Mouse (Mus musculus) forelimb bud, embryonic 11.5 days (tissue): Measurements from ENCODE around the gene Hist1h1b.
"Not testable (repeated sequence)": the region's sequence is repeated elsewhere in the genome, so short reads cannot be mapped to it uniquely, and the experiment has no call there.

Source experiments
- DNase-seq: peaks from one replicate; pipeline ENCODE4 v3.0.0-alpha.2; 2012; ENCODE audit warnings: low read depth, low spot score

Hist1h1b gene

DNA sequence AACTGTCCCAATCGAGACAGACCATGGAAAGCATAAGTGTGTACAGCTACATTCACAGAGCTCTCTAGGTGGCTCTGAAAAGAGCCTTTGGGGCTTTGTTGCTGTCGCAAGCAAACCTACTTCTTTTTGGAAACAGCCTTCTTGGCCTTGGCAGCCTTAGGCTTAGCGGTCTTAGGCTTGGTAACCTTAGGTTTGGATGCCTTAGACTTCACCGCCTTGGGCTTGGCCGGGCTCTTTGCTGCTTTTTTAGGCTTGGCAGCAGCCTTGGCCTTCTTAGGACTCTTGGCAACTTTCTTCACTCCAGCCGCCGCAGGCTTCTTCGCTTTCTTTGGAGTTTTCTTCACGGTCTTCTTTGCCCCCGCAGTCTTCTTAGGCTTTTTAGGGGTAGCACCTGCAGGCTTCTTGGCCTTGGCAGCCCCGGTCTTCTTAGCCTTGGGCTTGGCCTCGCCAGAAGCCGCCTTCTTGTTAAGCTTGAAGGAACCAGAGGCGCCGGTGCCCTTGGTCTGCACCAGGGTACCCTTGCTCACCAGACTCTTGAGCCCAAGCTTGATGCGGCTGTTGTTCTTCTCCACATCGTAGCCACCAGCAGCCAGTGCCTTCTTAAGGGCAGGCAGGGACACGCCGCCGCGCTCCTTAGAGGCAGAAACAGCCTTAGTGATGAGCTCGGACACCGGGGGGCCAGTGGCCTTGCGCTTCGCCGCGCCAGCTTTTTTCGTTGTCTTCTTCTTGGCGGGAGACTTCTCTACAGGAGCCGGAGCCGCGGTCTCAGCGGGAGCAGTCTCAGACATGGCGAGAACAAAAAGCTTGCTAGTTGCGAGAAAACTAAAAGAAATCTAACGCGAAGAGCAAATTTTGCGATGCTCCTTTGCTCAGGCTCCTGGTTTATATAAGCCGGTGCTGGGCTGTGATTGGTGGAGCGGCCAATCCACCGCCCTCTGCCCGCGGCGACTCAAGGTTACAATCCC lies at the start of gene Hist1h1b:
TSS of gene Hist1h1b (minus strand) at position 859 of the 965 bp plus-strand sequence.
- DNase-seq: peak; percentile 86

DNA sequence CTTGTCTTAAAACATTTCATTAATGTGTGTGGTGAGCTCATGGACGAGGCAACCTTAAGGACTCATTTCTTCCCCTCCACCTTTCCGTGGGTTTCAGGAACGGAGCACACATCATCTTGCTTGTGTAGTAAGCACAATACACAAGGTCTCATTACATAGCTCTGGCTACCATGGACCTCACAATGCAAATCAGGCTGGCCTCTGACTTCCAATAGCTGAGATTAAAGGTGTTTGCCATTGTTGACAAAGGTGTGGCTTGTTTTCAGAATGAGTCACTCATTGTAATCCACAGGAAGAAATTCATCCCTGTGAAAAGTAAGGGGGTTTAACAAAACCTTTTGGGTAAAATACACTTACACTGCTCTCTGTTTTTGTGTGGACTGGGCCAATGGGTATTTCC lies 48.1 kb upstream of the Hist1h1b start:
- no peak for DNase-seq

DNA sequence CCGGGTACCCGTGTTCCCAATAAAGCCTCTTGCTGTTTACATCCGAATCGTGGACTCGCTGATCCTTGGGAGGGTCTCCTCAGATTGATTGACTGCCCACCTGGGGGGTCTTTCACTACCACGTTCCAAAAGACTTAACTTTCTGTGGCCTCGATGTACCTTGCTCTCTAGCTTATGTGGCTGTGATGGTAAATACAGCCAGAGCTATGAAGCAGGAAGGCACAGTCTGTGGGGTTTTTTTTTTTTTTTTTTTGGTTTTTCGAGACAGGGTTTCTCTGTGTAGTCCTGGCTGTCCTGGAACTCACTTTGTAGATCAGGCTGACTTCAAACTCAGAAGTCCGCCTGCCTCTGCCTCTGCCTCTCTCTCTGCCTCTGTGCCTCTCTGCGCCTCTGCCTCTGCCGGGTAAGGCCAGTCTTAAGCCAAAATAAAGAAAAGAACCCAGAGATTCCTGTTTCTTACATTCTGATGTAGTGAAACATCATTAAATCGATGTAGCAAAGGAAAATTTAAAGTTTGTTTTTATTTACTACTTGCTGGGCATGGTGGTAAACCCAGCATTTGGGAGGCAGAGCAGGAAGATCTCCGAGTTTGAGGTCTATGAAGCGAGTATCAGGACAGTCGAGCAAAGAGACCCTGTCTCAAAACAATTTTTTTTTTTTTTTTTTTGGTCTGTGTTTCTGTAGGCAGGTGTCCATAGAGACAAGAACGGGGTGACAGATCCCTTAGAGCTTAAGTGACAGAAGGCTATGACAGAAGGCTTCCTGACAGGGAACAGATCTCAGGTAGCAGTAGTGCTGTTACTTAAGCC lies 39.9 kb upstream of the Hist1h1b start:
- DNase-seq: not testable (repeated sequence)

GRCm38 (mm10) chr13:21812092-21812491 lies 31.7 kb upstream of the Hist1h1b start:
- DNase-seq: not testable (repeated sequence)

- not testable (repeated sequence) for DNase-seq
Observed at GRCm38 (mm10) chr13:21811539-21811938, 31.1 kb upstream of the Hist1h1b start, which contains the start of gene Hist1h4m. Gene Hist1h4m (plus strand): TSS chr13:21811746.

- not testable (repeated sequence) for DNase-seq
Observed at GRCm38 (mm10) chr13:21811074-21811473, 30.6 kb upstream of the Hist1h1b start.

DNA sequence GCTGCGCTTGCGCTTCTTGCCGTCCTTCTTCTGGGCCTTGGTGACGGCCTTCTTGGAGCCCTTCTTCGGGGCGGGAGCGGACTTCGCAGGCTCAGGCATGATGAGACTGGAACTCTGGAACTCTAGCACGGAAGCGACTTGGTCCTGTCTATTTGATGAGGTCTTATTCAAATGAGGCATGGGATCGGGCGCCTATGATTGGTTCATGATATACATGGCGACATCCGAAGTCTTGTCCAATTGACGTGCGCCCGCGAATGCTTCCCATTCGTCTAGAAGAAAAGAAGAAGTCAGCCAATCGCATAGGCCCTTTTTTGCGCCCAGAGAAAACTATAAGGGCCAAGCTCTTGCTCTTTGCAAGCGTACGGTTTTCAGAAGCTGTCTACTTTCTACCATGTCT lies 29.6 kb upstream of the Hist1h1b start, which contains the start of the genes Hist1h2bq and Hist1h2ao:
TSS of gene Hist1h2bq (minus strand) at position 125 of the 400 bp plus-strand sequence.
TSS of gene Hist1h2ao (plus strand) at position 393 of the 400 bp plus-strand sequence.
- not testable (repeated sequence) for DNase-seq

GRCm38 (mm10) chr13:21803058-21803457 lies 22.6 kb upstream of the Hist1h1b start:
- DNase-seq: not testable (repeated sequence)

GRCm38 (mm10) chr13:21797163-21797562 lies 16.7 kb upstream of the Hist1h1b start:
- DNase-seq: not testable (repeated sequence)

DNA sequence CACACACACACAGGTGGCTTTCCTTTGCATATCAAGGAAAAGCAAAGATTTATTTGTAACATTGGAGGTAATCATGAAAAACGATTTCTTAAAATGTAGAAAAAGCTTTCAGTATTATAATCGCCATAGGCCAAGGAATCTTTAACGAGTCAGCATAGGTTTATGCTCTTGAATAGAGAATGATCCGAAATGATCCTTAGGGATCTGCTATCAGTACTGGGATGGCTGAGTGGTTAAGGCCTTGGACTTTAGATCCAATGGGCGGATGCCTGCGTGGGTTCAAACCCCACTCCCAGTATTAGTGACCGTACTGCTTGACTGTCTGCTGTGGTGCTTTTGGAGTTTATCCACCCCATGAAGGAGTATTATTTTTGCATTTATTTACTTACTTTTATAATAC lies 15.2 kb upstream of the Hist1h1b start:
- DNase-seq: no peak

DNA sequence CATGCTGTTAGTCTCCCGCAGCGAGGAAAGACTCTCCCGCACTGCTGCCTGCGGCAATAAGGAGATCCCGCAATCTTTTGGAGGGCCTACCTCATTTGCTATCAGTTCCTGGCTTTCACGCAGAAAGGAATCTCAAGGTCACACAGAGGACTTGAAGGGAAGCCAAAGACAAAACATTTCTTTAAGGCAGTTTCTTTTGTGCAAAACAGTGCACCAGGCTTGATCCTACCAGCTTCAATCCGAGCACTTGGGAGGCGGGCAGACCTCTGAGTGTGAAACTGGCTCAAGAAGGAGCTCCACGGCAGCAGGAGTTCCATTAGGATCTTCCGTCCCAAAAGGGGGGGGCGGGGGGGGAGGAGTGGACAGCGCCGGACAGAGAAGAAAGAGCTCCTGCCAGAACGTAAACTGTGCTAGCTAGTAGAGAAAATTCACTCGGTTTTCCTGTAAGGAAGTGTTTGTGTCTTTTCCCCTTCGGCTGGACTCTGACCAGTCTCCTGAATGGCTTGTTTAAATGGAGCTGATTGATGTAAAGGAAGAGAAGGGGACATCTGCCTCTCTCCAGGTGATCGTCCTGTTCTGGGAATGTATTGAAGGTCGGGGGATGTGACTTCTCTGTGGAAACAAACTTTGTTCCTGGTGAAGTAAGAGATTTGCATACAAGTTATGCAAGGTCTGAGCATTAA lies 10.3 kb upstream of the Hist1h1b start:
- DNase-seq: no peak

GRCm38 (mm10) chr13:21789925-21790324 lies 9.5 kb upstream of the Hist1h1b start:
- no peak for DNase-seq

DNA sequence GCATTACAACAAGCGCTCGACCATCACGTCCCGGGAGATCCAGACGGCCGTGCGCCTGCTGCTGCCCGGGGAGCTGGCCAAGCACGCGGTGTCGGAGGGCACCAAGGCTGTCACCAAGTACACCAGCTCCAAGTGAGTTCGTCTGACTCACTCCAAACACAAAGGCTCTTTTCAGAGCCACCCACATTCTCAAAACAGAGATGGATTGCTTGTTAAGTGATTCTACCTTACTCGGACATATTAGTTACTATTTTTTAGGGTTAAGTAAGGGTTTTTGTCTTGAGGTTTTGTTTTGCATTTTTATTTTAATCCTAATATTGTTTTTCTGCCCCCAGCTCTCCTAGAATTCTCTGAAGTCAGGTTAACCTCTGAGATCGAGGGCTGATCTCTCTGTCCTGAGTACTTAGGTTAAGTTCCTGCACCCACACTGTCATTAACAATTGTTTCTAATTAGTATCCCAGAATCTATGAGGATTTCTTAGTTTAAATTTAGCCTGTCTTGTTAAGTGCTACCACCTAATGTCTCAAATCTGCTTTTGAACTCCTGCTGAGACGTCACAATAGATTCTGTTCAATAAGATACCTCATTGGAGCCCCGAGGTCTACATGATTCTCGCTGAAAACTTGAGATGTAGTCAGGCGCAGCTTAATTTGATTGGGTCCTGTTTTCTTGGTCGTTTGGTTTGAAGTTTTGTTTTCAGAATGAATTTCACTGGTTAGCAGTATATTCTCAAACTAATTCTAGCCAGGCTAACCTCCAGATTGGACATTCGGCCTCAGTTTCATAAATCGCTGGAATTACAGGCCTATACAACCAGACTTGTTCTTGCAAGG lies 7.6 kb upstream of the Hist1h1b start:
- DNase-seq: no peak

- peak; percentile 98 for DNase-seq
Observed at GRCm38 (mm10) chr13:21786899-21787629, 6.6 kb upstream of the Hist1h1b start, which contains the start of the genes Hist1h2an and Hist1h2bp. Gene Hist1h2an (minus strand): TSS chr13:21787218. Gene Hist1h2bp (plus strand): TSS chr13:21787461.

DNA sequence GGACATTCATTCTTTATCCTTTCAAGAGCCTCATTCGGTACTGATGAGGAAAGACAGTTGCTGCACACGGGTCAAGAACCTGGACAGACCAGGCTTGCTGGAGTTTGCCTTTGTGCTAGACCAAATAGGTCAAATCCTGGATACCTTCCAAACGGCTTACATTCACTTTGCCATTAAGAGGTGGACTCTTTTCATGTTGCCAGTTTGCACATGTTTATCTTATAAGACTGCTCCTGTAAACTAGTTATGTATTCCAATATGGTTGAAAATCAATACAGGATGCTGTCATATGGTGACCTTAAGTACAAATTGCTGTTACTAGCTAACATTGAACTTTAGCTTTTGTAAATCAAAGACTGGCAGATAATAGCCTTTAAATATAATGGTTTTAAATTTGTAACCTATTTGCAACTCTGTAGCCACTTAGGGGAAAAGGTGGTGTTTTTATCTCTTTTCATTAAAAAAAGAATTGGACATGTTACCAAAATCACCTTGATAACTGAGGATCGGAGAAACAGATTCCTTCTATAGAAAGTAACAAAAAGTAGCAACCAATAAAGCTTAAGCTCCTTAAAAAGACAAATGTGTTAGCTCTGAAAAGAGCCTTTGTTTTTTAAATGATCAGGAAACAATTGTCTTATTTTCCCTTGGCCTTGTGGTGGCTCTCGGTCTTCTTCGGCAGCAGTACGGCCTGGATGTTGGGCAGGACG lies 5.9 kb upstream of the Hist1h1b start:
- peak; percentile 61 for DNase-seq

DNA sequence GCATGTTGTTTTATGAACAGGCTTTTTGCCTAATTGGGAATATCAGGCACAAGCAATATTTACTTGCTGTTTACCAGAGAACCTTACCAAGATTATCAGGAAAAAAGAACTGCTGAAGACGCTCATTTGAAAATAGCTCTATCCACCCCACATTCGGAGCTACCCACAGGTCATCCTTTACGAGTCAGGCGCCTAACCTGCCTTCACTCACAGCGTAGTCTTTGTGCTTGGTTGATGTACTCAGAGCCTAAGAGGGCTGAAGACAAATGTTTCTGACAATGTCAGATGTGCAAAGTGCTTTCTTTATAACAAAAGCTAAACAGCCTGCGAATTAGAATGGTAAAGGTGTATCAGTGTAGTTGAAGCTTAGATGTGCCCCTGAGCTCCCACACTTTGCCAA lies 3.9 kb upstream of the Hist1h1b start:
- DNase-seq: no peak

GRCm38 (mm10) chr13:21783734-21784161 lies 3.3 kb upstream of the Hist1h1b start:
- DNase-seq: no peak

DNA sequence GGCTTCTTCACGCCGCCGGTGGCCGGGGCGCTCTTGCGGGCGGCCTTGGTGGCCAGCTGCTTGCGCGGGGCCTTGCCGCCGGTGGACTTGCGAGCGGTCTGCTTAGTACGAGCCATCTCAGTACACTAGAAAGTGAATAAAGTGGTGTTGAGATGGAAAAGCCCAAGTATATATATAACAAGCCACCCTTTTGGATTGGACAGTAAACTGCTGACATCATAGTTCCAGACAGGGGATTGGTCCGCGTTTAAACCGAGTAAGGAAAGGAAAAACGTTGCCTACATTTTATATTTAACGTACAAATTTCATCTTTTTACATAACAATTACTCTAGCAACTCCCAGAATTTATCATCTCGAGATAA lies 2.8 kb upstream of the Hist1h1b start, which contains the start of gene Hist1h3i:
TSS of gene Hist1h3i (minus strand) at position 116 of the 363 bp plus-strand sequence.
- peak; percentile 93 for DNase-seq
